Mouse (Mus musculus) erythroblast, embryonic 14.5 days (primary cell): ENCODE measurements around the gene Fbxl2.
"Not testable (repeated sequence)": the region's sequence is repeated elsewhere in the genome, so short reads cannot be mapped to it uniquely, and the experiment has no call there.

Experiments
- GATA1 ChIP-seq: IDR thresholded peaks from 2 replicates; pipeline ENCODE4 v1.6.1; 2012; ENCODE audit warnings: low read length, inconsistent platforms, mixed read lengths
- TAL1 ChIP-seq: IDR thresholded peaks from 3 replicates; pipeline ENCODE4 v1.6.1; 2012; ENCODE audit warnings: low read length, inconsistent platforms, mixed read lengths

GRCm38 (mm10) chr9:114088885-114089284 is 42.9 kb upstream of the Fbxl2 start:
- not testable (repeated sequence) for TF ChIP-seq GATA1, TAL1
